Mouse (Mus musculus) ES-E14 (cell line): Measurements from ENCODE around the gene Olfr1176.

Experiments
- CHD2 ChIP-seq: IDR thresholded peaks from 2 replicates; pipeline ENCODE4 v1.6.1; 2014; ENCODE audit warnings: mild to moderate bottlenecking, low read depth, low read length, inconsistent platforms
- HCFC1 ChIP-seq: IDR thresholded peaks from 2 replicates; pipeline ENCODE4 v1.6.1; 2012; ENCODE audit warnings: low read length, inconsistent platforms, borderline replicate concordance; ENCODE audit not compliant: insufficient read depth
- MAFK ChIP-seq: IDR thresholded peaks from 2 replicates; pipeline ENCODE4 v1.6.1; 2014; ENCODE audit warnings: mild to moderate bottlenecking, low read depth, low read length, inconsistent platforms; ENCODE audit not compliant: insufficient read depth
- ZC3H11A ChIP-seq: IDR thresholded peaks from 2 replicates; pipeline ENCODE4 v1.6.1; 2012; ENCODE audit warnings: low read depth, mild to moderate bottlenecking, inconsistent platforms, low read length, borderline replicate concordance
- ZNF384 ChIP-seq: IDR thresholded peaks from 2 replicates; pipeline ENCODE4 v1.6.1; 2012; ENCODE audit warnings: low read depth, low read length, inconsistent platforms

DNA sequence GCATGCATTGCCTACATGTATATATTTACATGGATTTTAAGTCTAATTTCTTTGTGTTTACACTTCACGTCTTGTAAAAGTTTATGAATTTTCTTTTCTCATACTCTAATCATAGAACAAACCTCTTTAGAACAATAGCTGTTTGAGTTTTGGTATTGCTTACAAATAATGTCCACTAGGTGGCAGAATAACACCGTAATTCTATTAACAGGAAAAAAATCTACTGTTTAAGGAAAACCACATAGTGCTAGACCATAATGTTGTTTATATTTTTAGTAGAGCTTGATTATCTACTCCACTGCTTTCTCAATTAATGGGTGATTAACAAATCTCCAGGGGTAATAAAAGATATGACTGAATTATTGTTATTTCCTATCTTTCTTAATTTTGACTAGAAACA, 19.8 kb downstream of the Olfr1176 start:
- peak; percentile 74 for TF ChIP-seq ZC3H11A
- no peak for TF ChIP-seq CHD2
- no peak for TF ChIP-seq MAFK
- TF ChIP-seq ZNF384: no peak
- no peak for TF ChIP-seq HCFC1
